Mouse (Mus musculus) limb, embryonic 14.5 days (tissue): Measurements from ENCODE around the gene 4930442H23Rik. TPM values are rescaled to one million over a fixed set of nuclear protein-coding genes. Genes with fewer than 3 reads are reported as not detected.
"Not testable (repeated sequence)": the region's sequence is repeated elsewhere in the genome, so short reads cannot be mapped to it uniquely, and the experiment has no call there.

Source experiments
- ATAC-seq: fragments of 200-750 bp; cut with Nextera tagmentation; 2 replicates; pipeline ENCODE4 v1.8.0; 2017; ENCODE audit warnings: low read depth, moderate number of reproducible peaks, moderate TSS enrichment; ENCODE audit not compliant: low FRiP score
- DNase-seq: peaks from one replicate; pipeline ENCODE4 v3.0.0-alpha.2; 2015; ENCODE audit warnings: low spot score
- H3K27ac ChIP-seq: fragments of 300-500 bp; sonication (generic); replicated peaks from 2 replicates; pipeline ENCODE4 v1.5.1; 2014; ENCODE audit warnings: low read depth, mild to moderate bottlenecking, low read length, moderate library complexity, mixed read lengths
- H3K27me3 ChIP-seq: fragments of 300-500 bp; sonication (generic); 2 replicates; pipeline ENCODE4 v1.6.1; 2014; ENCODE audit warnings: low read length, mixed read lengths; ENCODE audit not compliant: control insufficient read depth, insufficient read depth
- H3K36me3 ChIP-seq: fragments of 300-500 bp; sonication (generic); 2 replicates; pipeline ENCODE4 v1.6.1; 2014; ENCODE audit warnings: mild to moderate bottlenecking, low read length, moderate library complexity, mixed read lengths; ENCODE audit not compliant: control insufficient read depth, insufficient read depth
- H3K4me1 ChIP-seq: fragments of 300-500 bp; sonication (generic); 2 replicates; pipeline ENCODE4 v1.6.1; 2014; ENCODE audit warnings: antibody characterized with exemption, low read length, mixed read lengths; ENCODE audit not compliant: control insufficient read depth, insufficient read depth
- H3K4me2 ChIP-seq: fragments of 300-500 bp; sonication (generic); replicated peaks from 2 replicates; pipeline ENCODE4 v1.6.1; 2014; ENCODE audit warnings: low read depth, mild to moderate bottlenecking, low read length, moderate library complexity; ENCODE audit not compliant: severe bottlenecking
- H3K4me3 ChIP-seq: fragments of 300-500 bp; sonication (generic); replicated peaks from 2 replicates; pipeline ENCODE4 v1.5.1; 2014; ENCODE audit warnings: low read length
- H3K9ac ChIP-seq: fragments of 300-500 bp; sonication (generic); 2 replicates; pipeline ENCODE4 v1.6.1; 2014; ENCODE audit warnings: mild to moderate bottlenecking, low read depth, low read length, moderate library complexity; ENCODE audit not compliant: severe bottlenecking
- H3K9me3 ChIP-seq: fragments of 300-500 bp; sonication (generic); 2 replicates; pipeline ENCODE4 v1.6.1; 2016; ENCODE audit warnings: low read length; ENCODE audit not compliant: control insufficient read depth
- POLR2A ChIP-seq: fragments of 200-500 bp; IDR thresholded peaks from 2 replicates; pipeline ENCODE4 v1.8.0; 2012; ENCODE audit warnings: inconsistent platforms, mild to moderate bottlenecking, moderate library complexity, borderline replicate concordance; ENCODE audit not compliant: insufficient read depth, insufficient read length; ENCODE audit errors: extremely low read depth
- WGBS: fragments of 180-500 bp; shearing (Covaris S2); extraction: QIAGEN DNeasy Blood & Tissue Kit; methylation state at CpG from one replicate; pipeline ENCODE4 v1.1.7; 2014; 5-methylcytosine and 5-hydroxymethylcytosine counted together
- polyA plus RNA-seq, 2 experiments: library from polyadenylated mRNA; depleted of rRNA in 1 of 2; stranded (reverse) in 1 of 2; unstranded in 1 of 2; fragments of >200 nt; fragmentation: Nextera tagmentation in 1 of 2; extraction: Ambion mirVana in 1 of 2; gene quantifications; 2 replicates each; pipeline versions ENCODE4 v1.2.1 to v1.2.3; 2012 to 2014

4930442H23Rik gene
- polyA plus RNA-seq, 2 experiments = not detected

GRCm38 (mm10) chr10:81229735-81230437 is 46.2 kb upstream of the 4930442H23Rik start:
- peaks cover 35% of the 10 kb centered on the region for H3K27me3 ChIP-seq
- ATAC-seq = no peak
- no peak overlapping the region for H3K27ac ChIP-seq
- no peak overlapping the region for H3K4me3 ChIP-seq
- H3K9ac ChIP-seq = 0 out of 2 replicates have a peak overlapping the region, but pooled peaks have one; percentile 12
- 12% methylated on average over 20 of the region's 20 CpGs for WGBS
- peak overlapping the region; percentile 32 for H3K4me2 ChIP-seq
- peaks cover 12% of the 10 kb centered on the region for H3K4me1 ChIP-seq
- H3K36me3 ChIP-seq = no peaks in the 10 kb centered on the region
- TF ChIP-seq POLR2A = no peak
- no peak for DNase-seq
- H3K9me3 ChIP-seq = no peaks in the 10 kb centered on the region

- not testable (repeated sequence) for H3K4me3 ChIP-seq, ATAC-seq, H3K36me3 ChIP-seq, H3K9me3 ChIP-seq, H3K4me1 ChIP-seq, DNase-seq, H3K9ac ChIP-seq, H3K4me2 ChIP-seq, H3K27ac ChIP-seq, H3K27me3 ChIP-seq
- WGBS = 45% methylated on average over 2 of the region's 2 CpGs
These were observed 40.1 kb upstream of the 4930442H23Rik start for GRCm38 (mm10) chr10:81223731-81224130.

GRCm38 (mm10) chr10:81221402-81222015 is 37.9 kb upstream of the 4930442H23Rik start:
- Histone ChIP-seq H3K9me3 (no peaks in the 10 kb centered on the region), H3K27me3 (no peaks in the 10 kb centered on the region), H3K36me3 (no peaks in the 10 kb centered on the region), H3K4me1 (no peaks in the 10 kb centered on the region), H3K4me2 (no peak overlapping the region), H3K27ac (no peak overlapping the region), H3K9ac (no peak overlapping the region), H3K4me3 (no peak overlapping the region)
- ATAC-seq = no peak
- WGBS = 81% methylated on average over 5 of the region's 5 CpGs
- DNase-seq = no peak
- TF ChIP-seq POLR2A = no peak

GRCm38 (mm10) chr10:81217964-81218363 is 34.3 kb upstream of the 4930442H23Rik start:
- Histone ChIP-seq H3K4me1 (no peaks in the 10 kb centered on the region), H3K27me3 (no peaks in the 10 kb centered on the region), H3K4me2 (no peak overlapping the region), H3K9ac (no peak overlapping the region), H3K27ac (no peak overlapping the region), H3K36me3 (no peaks in the 10 kb centered on the region), H3K4me3 (no peak overlapping the region), H3K9me3 (no peaks in the 10 kb centered on the region)
- no peak for ATAC-seq
- TF ChIP-seq POLR2A = no peak
- DNase-seq = peak; percentile 30
- WGBS = 26% methylated on average over 7 of the region's 7 CpGs

- not testable (repeated sequence) for H3K9me3 ChIP-seq, H3K9ac ChIP-seq, DNase-seq, H3K27me3 ChIP-seq, H3K27ac ChIP-seq, H3K4me3 ChIP-seq, H3K36me3 ChIP-seq, ATAC-seq, H3K4me2 ChIP-seq, H3K4me1 ChIP-seq
- 40% methylated on average over 1 of the region's 1 CpGs for WGBS
These were observed 33.6 kb upstream of the 4930442H23Rik start for GRCm38 (mm10) chr10:81217267-81217666.
